Mouse (Mus musculus) CH12.LX (cell line): Measurements from ENCODE around the gene Kmt5a. TPM values are rescaled to one million over a fixed set of nuclear protein-coding genes. Genes with fewer than 3 reads are reported as not detected.
A peak's percentile ranks its signal among the peaks of the same experiment; 100 is the strongest.

Experiments used
- DNase-seq: peaks from one replicate; pipeline ENCODE4 v3.0.0-alpha.2; 2013; ENCODE audit errors: extremely low read depth
- H3K27ac ChIP-seq: 2 replicates; pipeline ENCODE4 v1.5.1; 2012; ENCODE audit warnings: low read depth, mild to moderate bottlenecking, control low read depth, moderate library complexity; ENCODE audit not compliant: insufficient read depth
- H3K27me3 ChIP-seq: replicated peaks from 2 replicates; pipeline ENCODE3; 2012; ENCODE audit warnings: inconsistent platforms
- H3K36me3 ChIP-seq, 2 experiments: replicated peaks in 1 of 2; 2 replicates each; pipeline versions ENCODE3 to v1.6.1; 2012; ENCODE audit warnings: inconsistent platforms in 1 of 2, low read length in 1 of 2, mild to moderate bottlenecking in 1 of 2, mixed read lengths in 1 of 2, moderate library complexity in 1 of 2; ENCODE audit not compliant: control insufficient read depth in 1 of 2, insufficient read depth in 1 of 2
- H3K4me1 ChIP-seq, 2 experiments: 2 replicates each; pipeline ENCODE4 v1.6.1; 2012; ENCODE audit warnings: inconsistent platforms in 1 of 2, moderate library complexity in 1 of 2; ENCODE audit not compliant: insufficient read depth in 2 of 2, control insufficient read depth in 1 of 2
- H3K4me2 ChIP-seq: 2 replicates; pipeline ENCODE4 v1.6.1; 2012; ENCODE audit warnings: low read depth, mild to moderate bottlenecking, control low read depth; ENCODE audit not compliant: poor library complexity, insufficient read depth, severe bottlenecking
- H3K4me3 ChIP-seq, 3 experiments: fragments of 150-350 bp in 1 of 3; sonication (generic) in 1 of 3; replicated peaks in 1 of 3; 2 replicates each; pipeline versions ENCODE3 to v1.5.1; 2011 to 2012; ENCODE audit warnings: low read depth in 2 of 3, low read length in 2 of 3, mild to moderate bottlenecking in 2 of 3, moderate library complexity in 2 of 3, control low read depth in 1 of 3, improper control_type of control experiment in 1 of 3, inconsistent platforms in 1 of 3, mixed read lengths in 1 of 3; ENCODE audit not compliant: poor library complexity in 1 of 3
- H3K79me2 ChIP-seq: replicated peaks from 2 replicates; pipeline ENCODE4 v1.6.1; 2012; ENCODE audit warnings: mild to moderate bottlenecking, moderate library complexity; ENCODE audit not compliant: control insufficient read depth, poor library complexity, insufficient read depth, severe bottlenecking; ENCODE audit errors: extremely low read depth
- H3K9ac ChIP-seq: 2 replicates; pipeline ENCODE4 v1.6.1; 2012; ENCODE audit warnings: low read depth, mild to moderate bottlenecking, control low read depth, moderate library complexity; ENCODE audit not compliant: insufficient read depth
- H3K9me3 ChIP-seq: replicated peaks from 2 replicates; pipeline ENCODE3; 2012; ENCODE audit warnings: low read length, inconsistent platforms, mixed read lengths
- BHLHE40 ChIP-seq: IDR thresholded peaks from 2 replicates; pipeline ENCODE4 v1.6.1; 2011; ENCODE audit warnings: mild to moderate bottlenecking, low read depth, low read length, improper control_type of control experiment
- CHD1 ChIP-seq: IDR thresholded peaks from 2 replicates; pipeline ENCODE4 v1.6.1; 2012; ENCODE audit warnings: low read depth, low read length, improper control_type of control experiment, inconsistent platforms
- CHD2 ChIP-seq: IDR thresholded peaks from 2 replicates; pipeline ENCODE4 v1.6.1; 2011; ENCODE audit warnings: low read length, improper control_type of control experiment
- E2F4 ChIP-seq: IDR thresholded peaks from 2 replicates; pipeline ENCODE4 v1.6.1; 2011; ENCODE audit warnings: low read depth, low read length, improper control_type of control experiment; ENCODE audit not compliant: insufficient replicate concordance
- ELF1 ChIP-seq: IDR thresholded peaks from 2 replicates; pipeline ENCODE4 v1.6.1; 2014; ENCODE audit warnings: low read depth, mild to moderate bottlenecking, inconsistent platforms, low read length, improper control_type of control experiment
- ETS1 ChIP-seq: conservative IDR thresholded peaks from 2 replicates; pipeline ENCODE4 v1.6.1; 2012; ENCODE audit warnings: low read depth, mild to moderate bottlenecking, inconsistent platforms, low read length, improper control_type of control experiment, moderate library complexity
- GABPA ChIP-seq: IDR thresholded peaks from 2 replicates; pipeline ENCODE4 v1.6.1; 2012; ENCODE audit warnings: low read depth, low read length, improper control_type of control experiment, inconsistent platforms; ENCODE audit not compliant: insufficient replicate concordance
- HCFC1 ChIP-seq: IDR thresholded peaks from 2 replicates; pipeline ENCODE4 v1.6.1; 2012; ENCODE audit warnings: low read depth, mild to moderate bottlenecking, inconsistent platforms, low read length, improper control_type of control experiment
- IRF4 ChIP-seq: IDR thresholded peaks from 2 replicates; pipeline ENCODE4 v1.6.1; 2014; ENCODE audit warnings: low read depth, mild to moderate bottlenecking, inconsistent platforms, low read length, improper control_type of control experiment
- JUND ChIP-seq: conservative IDR thresholded peaks from 2 replicates; pipeline ENCODE4 v1.6.1; 2011; ENCODE audit warnings: low read depth, low read length, improper control_type of control experiment
- KAT2A ChIP-seq: IDR thresholded peaks from 2 replicates; pipeline ENCODE4 v1.6.1; 2012; ENCODE audit warnings: low read length, improper control_type of control experiment, inconsistent platforms; ENCODE audit not compliant: insufficient replicate concordance
- MAFK ChIP-seq: IDR thresholded peaks from 2 replicates; pipeline ENCODE4 v1.6.1; 2011; ENCODE audit warnings: low read length, improper control_type of control experiment; ENCODE audit not compliant: insufficient replicate concordance
- MAX ChIP-seq: IDR thresholded peaks from 2 replicates; pipeline ENCODE4 v1.6.1; 2011; ENCODE audit warnings: low read length, improper control_type of control experiment
- MAZ ChIP-seq: IDR thresholded peaks from 2 replicates; pipeline ENCODE4 v1.6.1; 2012; ENCODE audit warnings: low read depth, mild to moderate bottlenecking, inconsistent platforms, low read length, improper control_type of control experiment, moderate library complexity
- MXI1 ChIP-seq: IDR thresholded peaks from 2 replicates; pipeline ENCODE4 v1.6.1; 2011; ENCODE audit warnings: mild to moderate bottlenecking, low read depth, low read length, improper control_type of control experiment
- MYC ChIP-seq: IDR thresholded peaks from 2 replicates; pipeline ENCODE4 v1.6.1; 2011; ENCODE audit warnings: low read depth, mild to moderate bottlenecking, improper control_type of control experiment, low read length
- NELFE ChIP-seq: IDR thresholded peaks from 2 replicates; pipeline ENCODE4 v1.6.1; 2011; ENCODE audit warnings: low read depth, low read length, improper control_type of control experiment
- NRF1 ChIP-seq: IDR thresholded peaks from 2 replicates; pipeline ENCODE4 v1.6.1; 2014; ENCODE audit warnings: low read depth, mild to moderate bottlenecking, inconsistent platforms, low read length, improper control_type of control experiment, moderate library complexity
- PAX5 ChIP-seq: IDR thresholded peaks from 2 replicates; pipeline ENCODE4 v1.6.1; 2012; ENCODE audit warnings: low read length, inconsistent platforms, mixed read lengths
- POLR2A ChIP-seq: IDR thresholded peaks from 2 replicates; pipeline ENCODE4 v1.6.1; 2011; ENCODE audit warnings: low read depth, mild to moderate bottlenecking, improper control_type of control experiment, low read length
- POLR2AphosphoS2 ChIP-seq: IDR thresholded peaks from 2 replicates; pipeline ENCODE4 v1.6.1; 2011; ENCODE audit warnings: low read depth, low read length, improper control_type of control experiment
- RAD21 ChIP-seq: IDR thresholded peaks from 2 replicates; pipeline ENCODE4 v1.6.1; 2011; ENCODE audit warnings: low read depth, mild to moderate bottlenecking, low read length, improper control_type of control experiment, moderate library complexity
- SIN3A ChIP-seq: IDR thresholded peaks from 2 replicates; pipeline ENCODE4 v1.6.1; 2012; ENCODE audit warnings: low read length, improper control_type of control experiment, inconsistent platforms
- TBP ChIP-seq: conservative IDR thresholded peaks from 2 replicates; pipeline ENCODE4 v1.6.1; 2011; ENCODE audit warnings: low read depth, low read length, improper control_type of control experiment
- TCF12 ChIP-seq: IDR thresholded peaks from 2 replicates; pipeline ENCODE4 v1.6.1; 2014; ENCODE audit warnings: low read depth, mild to moderate bottlenecking, inconsistent platforms, low read length, improper control_type of control experiment
- UBTF ChIP-seq: IDR thresholded peaks from 2 replicates; pipeline ENCODE4 v1.6.1; 2012; ENCODE audit warnings: low read depth, mild to moderate bottlenecking, inconsistent platforms, low read length, improper control_type of control experiment, moderate library complexity
- ZC3H11A ChIP-seq: IDR thresholded peaks from 2 replicates; pipeline ENCODE4 v1.6.1; 2012; ENCODE audit warnings: low read depth, mild to moderate bottlenecking, inconsistent platforms, low read length, improper control_type of control experiment
- ZKSCAN1 ChIP-seq: IDR thresholded peaks from 2 replicates; pipeline ENCODE4 v1.6.1; 2012; ENCODE audit warnings: low read depth, inconsistent platforms, low read length, improper control_type of control experiment, borderline replicate concordance
- ZMIZ1 ChIP-seq: IDR thresholded peaks from 2 replicates; pipeline ENCODE4 v1.6.1; 2012; ENCODE audit warnings: low read depth, mild to moderate bottlenecking, inconsistent platforms, low read length, improper control_type of control experiment
- ZNF384 ChIP-seq: IDR thresholded peaks from 2 replicates; pipeline ENCODE4 v1.6.1; 2012; ENCODE audit warnings: low read depth, low read length, improper control_type of control experiment, inconsistent platforms
- dilution Hi-C: fragments of 300-500 bp; cut with MboI; formaldehyde crosslinking; loops from 2 replicates; pipeline ENCODE4 v1.14.3; 2020; ENCODE audit warnings: low sequenced_read_pairs; ENCODE audit not compliant: extremely low pct_unique_long_range_greater_than_20kb, extremely low pct_ligation_motif_present
- in situ Hi-C: fragments of 300-500 bp; cut with MboI; formaldehyde crosslinking; loops from 3 replicates; pipeline ENCODE4 v1.14.3; 2019; ENCODE audit warnings: low sequenced_read_pairs, low pct_ligation_motif_present, low pct_unique_long_range_greater_than_20kb, mixed read lengths
- polyA plus RNA-seq: library from polyadenylated mRNA; unstranded; fragments of >175 nt; gene quantifications from 2 replicates; pipeline ENCODE4 v1.2.1, GENCODE M21; 2012; ENCODE audit warnings: low read depth; ENCODE audit not compliant: insufficient read length
- total RNA-seq, 2 experiments: library from RNA; depleted of rRNA; stranded (reverse); fragments of 300-350 nt in 1 of 2; fragments of >200 nt in 1 of 2; gene quantifications; 2 replicates each; pipeline ENCODE4 v1.2.3; 2012 to 2014

Gene Kmt5a
- total and polyA plus RNA-seq, 3 experiments = 55.3 to 151 (median 62.8) TPM

DNA sequence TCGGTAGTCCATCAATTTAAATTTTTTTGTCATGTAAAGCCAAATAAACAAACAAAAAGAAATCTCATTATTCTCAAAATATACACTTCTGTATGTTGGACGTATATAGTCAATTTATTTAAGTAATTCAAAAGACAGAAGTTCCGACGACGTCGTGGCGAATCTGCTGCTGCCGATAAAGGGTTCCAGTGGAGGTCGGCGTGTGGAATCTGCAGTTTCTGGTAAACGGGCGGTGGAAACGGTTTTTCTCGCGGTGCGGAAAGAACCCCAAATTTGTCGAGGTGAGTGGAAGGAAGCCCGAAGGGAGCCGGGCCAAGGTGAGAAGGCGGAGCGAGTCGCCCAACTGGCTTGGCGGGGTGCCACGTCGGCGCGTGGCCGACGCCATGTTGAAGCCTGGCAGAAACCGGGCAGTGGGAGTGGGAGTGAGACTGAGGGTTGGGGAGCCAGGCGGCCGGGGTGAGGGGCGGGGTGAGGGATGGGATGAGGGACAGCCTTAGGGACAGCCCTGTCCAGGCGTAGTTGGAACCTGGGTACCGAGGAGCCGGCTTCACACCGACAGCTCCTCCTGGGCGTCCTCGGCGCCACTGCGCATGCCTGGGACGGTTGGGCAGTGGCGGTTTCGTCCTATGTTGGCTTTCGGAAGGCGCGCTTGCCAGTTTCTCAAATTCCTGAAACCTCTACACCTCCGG, 43.4 kb downstream of the Kmt5a start, which contains the start of gene Snrnp35:
Snrnp35 (plus strand) TSS at position 169 of the 689 bp plus-strand sequence.
- H3K36me3 ChIP-seq = peaks cover 2 to 24% of the 10 kb centered on the region in 2 experiments
- H3K4me3 ChIP-seq = peak within 1 kb of the TSS; percentile 66 to 94 (median 71)
- H3K4me1 ChIP-seq = peaks cover 8 to 47% of the 10 kb centered on the region in 2 experiments; a peak in 3 of 4 replicates
- dilution Hi-C loops (no loop called here), in situ Hi-C loops (no loop called here)
- H3K4me2 ChIP-seq = peak within 1 kb of the TSS; percentile 92
- H3K9ac ChIP-seq = peak within 1 kb of the TSS; percentile 99
- no peaks in the 10 kb centered on the region for H3K27me3 ChIP-seq
- H3K27ac ChIP-seq = peak within 1 kb of the TSS; percentile 93
- H3K79me2 ChIP-seq = peaks cover 6% of the 10 kb centered on the region; the same call in 1 of the 2 replicates
- peak; percentile 90 for DNase-seq
- H3K9me3 ChIP-seq = no peaks in the 10 kb centered on the region
- peak; percentile 67 for TF ChIP-seq MXI1
- TF ChIP-seq CHD2 = peak; percentile 85
- TF ChIP-seq PAX5 = no peak
- peak; percentile 71; the same call in 1 of the 2 replicates for TF ChIP-seq E2F4
- TF ChIP-seq MYC = peak; percentile 91
- TF ChIP-seq TBP = peak; percentile 88
- TF ChIP-seq ZC3H11A = peak; percentile 100
- peak; percentile 38; the same call in 1 of the 2 replicates for TF ChIP-seq ZNF384
- peak; percentile 45 for TF ChIP-seq IRF4
- peak; percentile 85 for TF ChIP-seq MAX
- TF ChIP-seq ZMIZ1 = peak; percentile 93
- peak; percentile 83 for TF ChIP-seq TCF12
- no peak for TF ChIP-seq GABPA
- peak; percentile 95 for TF ChIP-seq NRF1
- peak; percentile 88 for TF ChIP-seq POLR2A
- TF ChIP-seq BHLHE40 = peak; percentile 68
- peak; percentile 80 for TF ChIP-seq HCFC1
- TF ChIP-seq ZKSCAN1 = no peak
- peak; percentile 31; the same call in 1 of the 2 replicates for TF ChIP-seq ETS1
- TF ChIP-seq NELFE = peak; percentile 85
- TF ChIP-seq KAT2A = 0 out of 2 replicates have a peak, but pooled peaks have one; percentile 55
- TF ChIP-seq CHD1 = no peak; the same call in 1 of the 2 replicates
- TF ChIP-seq JUND = no peak
- no peak for TF ChIP-seq RAD21
- TF ChIP-seq SIN3A = peak; percentile 89
- no peak; the same call in 1 of the 2 replicates for TF ChIP-seq MAFK
- TF ChIP-seq POLR2AphosphoS2 = no peak; the same call in 1 of the 2 replicates
- peak; percentile 83; the same call in 1 of the 2 replicates for TF ChIP-seq MAZ
- TF ChIP-seq ELF1 = peak; percentile 50
- TF ChIP-seq UBTF = peak; percentile 86; the same call in 1 of the 2 replicates
